Mouse (Mus musculus): Measurements from ENCODE around the gene B4galt4.
"Not testable (repeated sequence)": the region's sequence is repeated elsewhere in the genome, so short reads cannot be mapped to it uniquely, and the experiment has no call there.

Gene B4galt4

DNA sequence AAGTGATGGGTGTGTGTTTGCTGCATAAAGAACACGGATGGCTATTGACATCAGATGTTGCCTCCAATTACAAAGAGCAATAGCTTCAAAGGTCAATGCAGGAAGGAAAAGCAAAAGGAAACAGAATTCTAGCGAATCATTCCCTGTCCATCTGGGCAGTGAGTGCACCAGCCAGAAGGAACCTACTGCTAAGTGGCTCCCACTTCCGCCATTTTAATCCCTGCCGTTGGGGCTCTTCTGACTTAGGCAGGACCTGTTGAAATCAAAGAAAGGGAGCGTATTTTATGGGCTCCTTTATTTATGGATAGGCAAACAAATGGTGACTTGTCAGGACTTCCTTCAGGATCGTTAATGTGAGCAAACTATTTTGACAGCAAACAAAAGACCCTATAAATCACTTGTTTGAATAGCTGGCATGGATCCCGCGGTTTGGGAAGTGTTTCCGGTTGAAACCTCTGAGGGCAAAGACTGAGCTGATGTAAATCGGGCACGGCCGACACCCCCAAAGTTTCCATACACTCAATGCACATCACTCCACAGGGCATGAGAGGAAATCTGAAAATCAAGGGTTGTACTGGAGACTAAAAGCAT lies 30.9 kb downstream of the B4galt4 start:
- DNase-seq: no peak

DNA sequence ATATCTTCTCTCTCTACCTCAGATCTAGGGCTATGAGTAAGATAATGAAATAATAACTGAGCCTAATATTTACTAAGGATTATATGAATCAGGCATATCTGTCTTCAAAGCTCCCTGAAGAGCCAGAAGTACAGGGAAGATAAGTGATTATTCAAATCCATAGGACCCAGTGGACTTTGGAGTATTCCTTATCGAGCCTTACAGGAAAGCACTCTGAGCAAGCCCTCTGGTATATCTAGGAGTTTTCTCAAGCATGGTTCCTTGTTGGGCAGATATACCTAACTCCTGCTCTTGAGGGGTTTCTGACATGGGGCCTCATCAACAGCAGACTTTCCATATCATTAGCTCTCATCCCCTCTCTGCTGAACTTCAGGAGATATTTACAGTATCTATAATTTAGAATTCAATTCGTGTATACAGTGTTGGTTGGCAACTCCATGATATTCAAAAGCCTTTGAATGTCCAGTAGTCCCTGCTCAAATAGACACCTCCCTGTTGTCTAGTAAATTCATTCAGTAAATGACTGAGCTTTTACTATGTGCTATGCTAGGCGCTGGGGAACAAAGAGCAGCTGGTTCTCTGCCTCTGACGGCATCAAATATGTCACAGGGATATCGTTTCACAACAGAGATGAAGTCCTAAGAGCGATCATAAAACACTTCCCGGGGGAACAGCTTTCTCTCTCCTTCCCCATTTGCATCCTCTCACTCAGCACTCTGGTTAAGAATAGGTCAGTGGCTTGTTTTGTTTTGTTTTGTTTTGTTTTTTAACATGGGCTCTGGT lies 33.1 kb downstream of the B4galt4 start:
- no peak for DNase-seq

DNA sequence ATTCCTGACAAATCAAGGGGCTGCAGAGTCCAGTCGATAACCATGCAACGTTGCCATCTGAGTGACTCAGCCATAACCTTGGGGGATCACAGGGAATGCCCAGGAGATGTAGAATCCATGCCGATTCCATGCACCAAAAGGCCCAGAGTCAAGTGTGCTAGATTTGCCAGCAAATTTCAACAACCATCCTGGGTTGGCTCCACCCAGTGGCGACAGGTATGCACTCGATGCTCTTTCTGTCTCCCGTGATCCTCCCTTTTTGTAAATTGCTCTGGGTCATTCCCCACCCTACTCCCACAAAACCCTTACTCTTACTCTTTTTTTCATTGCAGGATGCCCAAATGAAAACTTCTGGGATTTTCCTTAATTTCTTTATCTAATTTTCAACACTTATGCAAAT lies 34.3 kb downstream of the B4galt4 start:
- no peak for DNase-seq

DNA sequence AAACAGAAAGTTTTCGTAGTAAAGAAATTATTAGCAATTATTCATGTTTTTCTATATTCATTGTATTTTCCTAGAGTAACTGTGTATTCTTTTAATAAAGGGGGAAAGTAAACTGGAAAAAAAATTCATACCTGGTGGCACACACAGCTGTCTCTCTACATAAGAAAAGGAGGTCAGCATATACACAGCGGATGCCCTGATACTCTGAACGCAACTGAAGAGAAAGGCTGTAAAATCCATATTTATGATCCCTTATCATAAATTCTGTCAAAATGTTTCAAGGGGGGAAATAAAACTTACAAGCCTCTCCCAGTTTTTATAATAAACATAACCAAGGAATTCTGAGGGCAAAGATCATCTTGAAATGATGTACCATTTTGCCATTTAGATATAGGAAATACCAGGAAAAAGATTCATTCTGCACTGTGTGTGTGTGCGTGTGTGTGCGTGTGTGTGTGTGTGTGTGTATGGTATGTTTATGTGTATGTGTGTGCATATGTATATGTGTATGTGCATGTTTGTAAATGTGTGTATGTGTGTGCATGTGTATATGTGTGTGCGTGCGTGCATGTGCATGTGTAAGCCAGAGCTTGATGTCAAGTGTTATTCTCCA lies 39.0 kb downstream of the B4galt4 start:
- no peak for DNase-seq

DNA sequence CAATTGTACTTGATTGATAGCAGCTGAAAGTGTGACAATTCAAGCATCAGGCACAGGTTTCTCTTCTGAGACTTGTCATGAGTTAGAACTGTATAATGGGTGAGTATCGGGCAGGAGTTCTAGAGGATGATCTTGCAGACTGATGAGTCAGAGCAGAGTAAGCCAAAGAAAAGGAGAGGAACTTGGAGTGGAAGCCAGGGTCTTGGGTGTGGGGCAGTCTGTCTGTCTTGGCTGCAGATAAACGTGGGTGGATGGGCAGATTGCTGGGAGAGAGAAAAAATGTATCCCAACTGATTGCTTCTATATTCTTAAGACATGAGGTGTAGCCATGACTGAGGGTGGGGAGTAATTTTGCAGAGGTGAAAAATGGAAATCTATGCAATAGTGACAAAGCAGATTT lies 39.9 kb downstream of the B4galt4 start:
- no peak for DNase-seq

DNA sequence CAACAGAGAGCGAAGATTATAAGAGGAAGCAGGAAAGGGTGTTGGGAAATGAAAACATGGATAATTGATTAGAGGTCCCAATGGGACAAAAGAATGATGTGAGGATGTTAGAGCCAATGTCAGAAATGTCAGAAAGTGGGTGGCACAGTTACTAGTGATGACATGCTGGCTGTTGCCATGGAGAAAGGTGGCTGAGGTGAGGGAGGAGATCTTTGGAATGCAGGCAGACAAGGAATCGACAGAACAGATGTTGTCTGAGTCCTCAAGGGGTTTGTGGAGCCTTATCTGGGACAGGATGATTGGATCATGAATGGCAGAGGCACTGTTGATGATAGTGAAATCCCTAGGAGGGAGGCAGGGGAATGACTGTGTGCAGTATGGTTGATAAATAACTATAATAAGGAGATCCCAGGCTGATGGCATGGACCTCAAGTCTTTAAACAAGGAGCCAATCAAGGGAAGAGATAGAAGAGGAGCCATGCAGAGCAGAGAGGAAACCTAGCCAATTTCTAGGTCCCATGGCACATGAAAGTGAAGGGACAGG lies 40.5 kb downstream of the B4galt4 start:
- no peak for DNase-seq

DNA sequence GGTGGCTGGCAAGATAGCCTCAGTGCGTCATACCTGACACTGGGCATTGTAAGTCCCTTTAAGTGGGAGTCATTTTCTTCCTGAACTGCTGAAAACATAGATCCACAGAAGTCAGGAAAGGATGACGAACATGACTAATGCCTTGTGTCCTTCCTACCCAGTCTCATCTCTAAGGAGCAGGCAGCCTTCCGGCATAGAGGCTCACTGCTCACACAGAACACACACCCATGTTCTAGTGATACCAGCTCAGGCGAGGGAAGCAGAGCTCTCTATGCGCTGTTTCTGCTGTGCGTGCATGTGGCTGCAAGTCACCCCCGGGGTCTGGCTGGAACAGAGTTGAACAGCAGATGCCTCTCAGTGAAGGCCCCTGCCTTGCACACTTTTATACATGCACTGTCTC lies 43.2 kb downstream of the B4galt4 start:
- DNase-seq: no peak

DNA sequence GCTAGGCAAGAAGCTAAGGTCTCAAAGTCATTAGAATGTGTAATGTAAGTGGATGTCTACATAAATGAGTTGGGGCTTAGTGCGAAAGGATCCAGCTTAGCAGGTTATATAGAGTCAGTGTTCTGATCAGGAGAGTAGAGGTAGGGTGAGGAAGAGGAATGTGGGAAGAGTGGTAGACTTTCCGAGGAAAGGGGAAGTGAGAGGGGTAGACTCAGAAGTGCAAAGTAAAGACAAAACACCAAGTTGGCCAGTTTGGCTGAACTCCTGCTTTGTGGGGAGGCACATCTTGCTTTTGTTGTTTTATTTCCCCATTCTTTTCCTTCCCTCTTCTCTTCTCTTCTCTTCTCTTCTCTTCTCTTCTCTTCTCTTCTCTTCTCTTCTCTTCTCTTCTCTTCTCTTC lies 47.0 kb downstream of the B4galt4 start:
- no peak for DNase-seq

DNA sequence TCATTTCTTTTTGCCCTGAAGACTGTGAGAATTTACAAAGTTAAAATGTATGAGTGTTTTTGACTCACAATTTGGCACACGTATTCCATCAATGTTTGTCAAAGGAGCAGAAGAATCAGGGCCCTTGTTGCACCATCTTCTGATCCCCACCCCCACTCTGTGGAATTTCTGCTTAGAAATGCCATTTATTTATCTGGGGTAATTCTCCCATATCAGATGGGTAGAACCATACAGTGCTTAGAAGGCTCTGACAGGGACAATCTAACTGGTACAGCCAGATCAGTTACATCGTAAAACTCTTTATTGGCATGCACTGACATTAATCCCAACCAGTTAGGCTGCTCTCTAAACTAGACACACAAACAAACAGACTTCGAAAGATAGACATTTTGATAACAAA lies 47.9 kb downstream of the B4galt4 start:
- DNase-seq: no peak

DNA sequence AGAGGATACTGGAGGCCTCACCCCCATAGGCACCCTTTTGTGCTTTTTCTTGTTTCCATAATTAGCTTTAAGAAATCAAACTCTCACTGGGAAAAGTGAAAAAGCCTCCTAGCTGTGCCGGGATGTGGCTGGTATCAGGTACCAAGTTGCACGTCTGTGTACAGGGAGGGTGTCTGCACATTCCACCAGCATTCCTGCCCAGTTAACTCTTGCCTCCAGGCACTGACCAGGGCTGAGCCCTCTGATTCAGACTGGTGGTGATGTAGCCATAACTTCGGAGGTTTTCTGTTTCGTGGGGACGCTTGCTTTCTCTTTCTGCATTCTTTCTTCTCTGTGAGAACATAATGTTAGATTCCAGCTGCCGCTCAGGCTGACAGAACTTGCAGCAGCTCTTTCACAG lies 51.1 kb downstream of the B4galt4 start:
- DNase-seq: no peak

DNA sequence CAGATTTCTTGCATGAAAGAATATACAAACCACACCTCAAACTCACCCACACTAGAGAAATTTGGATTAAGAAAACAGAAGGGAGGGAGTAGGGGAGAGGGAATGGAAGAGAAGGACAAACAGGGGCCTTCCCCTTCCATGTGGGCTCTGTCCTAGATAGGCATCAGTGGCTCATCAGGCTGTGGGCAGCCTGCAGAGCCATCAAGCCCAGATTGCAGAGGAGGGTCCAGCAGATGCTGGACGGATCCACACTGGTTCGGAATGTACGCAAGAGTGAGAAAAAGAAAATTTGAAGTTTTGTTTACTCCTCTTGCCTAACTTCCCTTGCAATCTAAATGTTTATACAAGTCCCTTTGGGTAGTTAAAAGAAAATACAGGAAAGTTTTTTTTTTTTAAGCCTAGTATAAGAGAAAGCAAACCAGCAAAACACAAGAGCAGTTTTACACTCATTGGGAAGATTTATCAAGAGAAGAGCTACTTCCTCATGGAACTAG lies 56.9 kb downstream of the B4galt4 start:
- no peak for DNase-seq

DNA sequence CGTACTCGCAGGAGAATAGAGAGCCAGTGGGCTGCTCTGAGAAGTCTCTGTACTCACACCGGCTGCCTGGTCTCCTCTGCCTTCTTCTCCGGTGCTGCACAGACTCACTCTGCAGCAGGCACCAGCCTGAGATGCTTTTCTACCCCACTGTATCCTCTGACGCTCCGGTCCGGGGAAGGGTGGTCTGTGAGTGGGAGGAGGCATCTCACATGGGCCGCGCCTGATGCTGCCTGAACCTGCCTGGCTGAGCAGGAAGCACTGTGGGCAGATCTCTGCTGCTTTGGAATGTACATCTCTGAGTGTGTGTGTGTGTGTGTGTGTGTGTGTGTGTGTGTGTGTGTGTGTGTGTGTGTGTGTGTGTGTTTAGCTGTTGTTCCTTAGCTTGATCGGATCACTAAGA lies 58.0 kb downstream of the B4galt4 start, which contains the start of gene Upk1b:
Gene Upk1b, minus strand, starts transcription at position 238 of the 400 bp plus-strand sequence.
- DNase-seq: peak; percentile 20

DNA sequence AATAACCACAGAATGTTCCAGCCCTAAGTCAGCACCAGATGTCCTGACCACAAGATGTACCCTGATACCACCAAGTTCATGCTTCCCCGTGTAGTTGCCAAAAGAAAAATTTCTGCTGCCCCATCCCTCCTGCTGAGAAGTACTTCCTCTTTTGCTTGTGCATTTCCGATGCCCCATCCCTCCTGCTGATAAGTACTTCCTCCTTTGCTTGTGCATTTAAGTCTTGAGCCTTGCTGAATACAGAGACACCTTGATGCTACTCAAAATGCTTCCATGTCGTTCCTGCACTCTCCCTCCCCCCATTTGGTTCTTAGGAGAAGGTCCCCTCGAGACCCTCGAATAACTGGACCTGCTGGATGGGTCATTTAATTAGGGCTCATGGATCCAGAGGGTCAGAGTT lies 65.7 kb downstream of the B4galt4 start:
- not testable (repeated sequence) for DNase-seq

DNA sequence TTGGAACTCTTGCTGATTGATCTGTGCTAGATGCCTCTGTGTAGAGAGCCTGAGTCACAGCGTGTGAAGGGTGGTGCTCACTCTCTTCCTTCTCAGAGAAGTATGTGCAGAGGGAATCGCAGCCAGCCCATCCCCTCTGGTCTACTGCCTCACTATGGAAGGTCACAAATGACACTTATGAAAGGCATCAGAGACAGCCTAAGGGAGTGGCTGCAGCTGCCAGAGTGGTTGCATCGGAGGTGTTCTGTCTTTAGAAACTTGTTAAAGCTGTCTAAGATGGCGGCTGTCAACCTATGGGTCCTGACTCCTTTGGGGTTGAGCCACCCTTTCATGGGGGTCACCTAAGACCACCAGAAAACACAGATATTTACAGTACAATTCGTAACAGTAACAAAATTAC lies 68.1 kb downstream of the B4galt4 start:
- DNase-seq: no peak

DNA sequence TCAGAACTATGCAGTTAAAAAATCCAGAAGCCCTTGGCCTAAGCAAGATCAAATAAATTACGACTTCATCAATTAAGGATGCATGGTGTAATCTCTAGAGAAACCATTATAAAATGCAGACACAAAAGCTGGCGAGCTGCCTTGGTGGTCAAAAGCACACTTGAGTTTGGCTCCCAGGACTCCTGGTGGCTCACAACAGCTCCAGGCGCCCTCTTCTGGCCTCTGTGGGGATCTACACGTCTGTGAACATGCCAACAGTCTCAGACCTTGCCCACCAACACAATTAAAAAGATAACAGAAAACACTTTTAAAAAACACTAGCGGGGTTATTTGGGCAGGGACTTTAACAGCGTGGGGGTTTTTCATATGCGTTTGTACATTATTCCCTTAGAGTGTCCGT lies 70.5 kb downstream of the B4galt4 start:
- DNase-seq: peak; percentile 77
